Mouse (Mus musculus): Measurements from ENCODE around the gene Trip4. TPM values are rescaled to one million over a fixed set of nuclear protein-coding genes. Genes with fewer than 3 reads are reported as not detected.

Trip4 gene
- polyA plus RNA-seq, 1 experiment, result 37.4 TPM

- H3K9ac ChIP-seq (ENCODE audit: low read depth, poor library complexity, severe bottlenecking), result no peak overlapping the region
- TF ChIP-seq POLR2A (IDR thresholded peaks at IDR 0.05; ENCODE audit: insufficient read depth, low read length) (no peak), CTCF (IDR thresholded peaks at IDR 0.05; ENCODE audit: low read depth, low read length) (no peak), EP300 (IDR thresholded peaks at IDR 0.05; ENCODE audit: insufficient read depth, low read depth, low read length) (no peak)
- H3K36me3 ChIP-seq (ENCODE audit: control insufficient read depth, insufficient read depth, low read length, poor library complexity, severe bottlenecking), result peaks cover 15% of the 10 kb centered on the region
- H3K4me3 ChIP-seq (ENCODE audit: low read depth, low read length), result no peak overlapping the region
- no peaks in the 10 kb centered on the region for H3K27me3 ChIP-seq (ENCODE audit: control insufficient read depth, insufficient read depth, low read length, poor library complexity, severe bottlenecking)
- no peaks in the 10 kb centered on the region for H3K4me1 ChIP-seq (ENCODE audit: control insufficient read depth, insufficient read depth, low read length)
- no peak overlapping the region for H3K27ac ChIP-seq (ENCODE audit: insufficient read depth, low read length)
- no peaks in the 10 kb centered on the region for H3K9me3 ChIP-seq (replicated peaks; ENCODE audit: control insufficient read depth, insufficient read depth, low read length, poor library complexity, severe bottlenecking)
Observed at GRCm38 (mm10) chr9:65791106-65791505, 117.5 kb downstream of the Trip4 start.

GRCm38 (mm10) chr9:65789788-65790187 lies 118.8 kb downstream of the Trip4 start:
- no peak for TF ChIP-seq EP300 (IDR thresholded peaks at IDR 0.05; ENCODE audit: insufficient read depth, low read depth, low read length)
- no peak for TF ChIP-seq POLR2A (IDR thresholded peaks at IDR 0.05; ENCODE audit: insufficient read depth, low read length)
- no peak for TF ChIP-seq CTCF (IDR thresholded peaks at IDR 0.05; ENCODE audit: low read depth, low read length)
- no peak overlapping the region for H3K9ac ChIP-seq (ENCODE audit: low read depth, poor library complexity, severe bottlenecking)
- no peak overlapping the region for H3K4me3 ChIP-seq (ENCODE audit: low read depth, low read length)
- H3K27ac ChIP-seq (ENCODE audit: insufficient read depth, low read length), result no peak overlapping the region
- H3K27me3 ChIP-seq (ENCODE audit: control insufficient read depth, insufficient read depth, low read length, poor library complexity, severe bottlenecking), result no peaks in the 10 kb centered on the region
- H3K4me1 ChIP-seq (ENCODE audit: control insufficient read depth, insufficient read depth, low read length), result no peaks in the 10 kb centered on the region
- H3K36me3 ChIP-seq (ENCODE audit: control insufficient read depth, insufficient read depth, low read length, poor library complexity, severe bottlenecking), result peaks cover 8% of the 10 kb centered on the region
- no peaks in the 10 kb centered on the region for H3K9me3 ChIP-seq (replicated peaks; ENCODE audit: control insufficient read depth, insufficient read depth, low read length, poor library complexity, severe bottlenecking)

GRCm38 (mm10) chr9:65788556-65788955 lies 120.0 kb downstream of the Trip4 start:
- TF ChIP-seq POLR2A (IDR thresholded peaks at IDR 0.05; ENCODE audit: insufficient read depth, low read length), result no peak
- no peak for TF ChIP-seq EP300 (IDR thresholded peaks at IDR 0.05; ENCODE audit: insufficient read depth, low read depth, low read length)
- Histone ChIP-seq H3K4me3 (ENCODE audit: low read depth, low read length) (no peak overlapping the region), H3K27ac (ENCODE audit: insufficient read depth, low read length) (no peak overlapping the region), H3K27me3 (ENCODE audit: control insufficient read depth, insufficient read depth, low read length, poor library complexity, severe bottlenecking) (no peaks in the 10 kb centered on the region), H3K9ac (ENCODE audit: low read depth, poor library complexity, severe bottlenecking) (no peak overlapping the region), H3K36me3 (ENCODE audit: control insufficient read depth, insufficient read depth, low read length, poor library complexity, severe bottlenecking) (peaks cover 3% of the 10 kb centered on the region; the same call in 1 of the 2 replicates), H3K9me3 (replicated peaks; ENCODE audit: control insufficient read depth, insufficient read depth, low read length, poor library complexity, severe bottlenecking) (no peaks in the 10 kb centered on the region), H3K4me1 (ENCODE audit: control insufficient read depth, insufficient read depth, low read length) (no peaks in the 10 kb centered on the region)

GRCm38 (mm10) chr9:65787829-65788344 lies 120.7 kb downstream of the Trip4 start:
- Histone ChIP-seq H3K9me3 (replicated peaks; ENCODE audit: control insufficient read depth, insufficient read depth, low read length, poor library complexity, severe bottlenecking) (no peaks in the 10 kb centered on the region), H3K36me3 (ENCODE audit: control insufficient read depth, insufficient read depth, low read length, poor library complexity, severe bottlenecking) (peaks cover 3% of the 10 kb centered on the region; the same call in 1 of the 2 replicates), H3K4me3 (ENCODE audit: low read depth, low read length) (no peak overlapping the region), H3K27ac (ENCODE audit: insufficient read depth, low read length) (no peak overlapping the region), H3K4me1 (ENCODE audit: control insufficient read depth, insufficient read depth, low read length) (no peaks in the 10 kb centered on the region), H3K9ac (ENCODE audit: low read depth, poor library complexity, severe bottlenecking) (no peak overlapping the region), H3K27me3 (ENCODE audit: control insufficient read depth, insufficient read depth, low read length, poor library complexity, severe bottlenecking) (no peaks in the 10 kb centered on the region)
- TF ChIP-seq POLR2A (IDR thresholded peaks at IDR 0.05; ENCODE audit: insufficient read depth, low read length) (no peak), EP300 (IDR thresholded peaks at IDR 0.05; ENCODE audit: insufficient read depth, low read depth, low read length) (no peak), CTCF (IDR thresholded peaks at IDR 0.05; ENCODE audit: low read depth, low read length) (no peak)

- Histone ChIP-seq H3K9ac (ENCODE audit: low read depth, poor library complexity, severe bottlenecking) (no peak overlapping the region), H3K4me1 (ENCODE audit: control insufficient read depth, insufficient read depth, low read length) (no peaks in the 10 kb centered on the region), H3K27ac (ENCODE audit: insufficient read depth, low read length) (no peak overlapping the region), H3K27me3 (ENCODE audit: control insufficient read depth, insufficient read depth, low read length, poor library complexity, severe bottlenecking) (no peaks in the 10 kb centered on the region), H3K9me3 (replicated peaks; ENCODE audit: control insufficient read depth, insufficient read depth, low read length, poor library complexity, severe bottlenecking) (no peaks in the 10 kb centered on the region), H3K4me3 (ENCODE audit: low read depth, low read length) (no peak overlapping the region), H3K36me3 (ENCODE audit: control insufficient read depth, insufficient read depth, low read length, poor library complexity, severe bottlenecking) (peaks cover 3% of the 10 kb centered on the region; the same call in 1 of the 2 replicates)
- TF ChIP-seq POLR2A (IDR thresholded peaks at IDR 0.05; ENCODE audit: insufficient read depth, low read length) (no peak), CTCF (IDR thresholded peaks at IDR 0.05; ENCODE audit: low read depth, low read length) (no peak), EP300 (IDR thresholded peaks at IDR 0.05; ENCODE audit: insufficient read depth, low read depth, low read length) (no peak)
Observed at GRCm38 (mm10) chr9:65786885-65787787, 121.5 kb downstream of the Trip4 start.

Measured in ES-Bruce4 (cell line).